Mouse (Mus musculus) retina, postnatal 7 days (tissue): ENCODE results near the gene Dusp13.
A peak's percentile ranks its signal among the peaks of the same experiment; 100 is the strongest.

Experiments
- DNase-seq: peaks from one replicate; pipeline ENCODE4 v3.0.0-alpha.2; 2012; ENCODE audit warnings: low read depth, low spot score

Dusp13 gene

GRCm38 (mm10) chr14:21750881-21751542 is at the start of gene Dusp13:
TSS of gene Dusp13 (minus strand) at chr14:21751181.
- DNase-seq, result peak; percentile 32

GRCm38 (mm10) chr14:21800641-21801040 is 49.7 kb upstream of the Dusp13 start:
- no peak for DNase-seq

GRCm38 (mm10) chr14:21792250-21792649 is 41.3 kb upstream of the Dusp13 start:
- DNase-seq, result no peak

- DNase-seq, result no peak
Measured at GRCm38 (mm10) chr14:21791722-21792121, 40.7 kb upstream of the Dusp13 start.

GRCm38 (mm10) chr14:21790585-21791251 is 39.7 kb upstream of the Dusp13 start:
- DNase-seq, result no peak

- no peak for DNase-seq
Measured at GRCm38 (mm10) chr14:21788121-21788520, 37.1 kb upstream of the Dusp13 start.

GRCm38 (mm10) chr14:21787374-21787773 is 36.4 kb upstream of the Dusp13 start:
- no peak for DNase-seq

- DNase-seq, result no peak
Measured at GRCm38 (mm10) chr14:21786500-21786899, 35.5 kb upstream of the Dusp13 start.

- DNase-seq, result no peak
Measured at GRCm38 (mm10) chr14:21776201-21776600, 25.2 kb upstream of the Dusp13 start.

GRCm38 (mm10) chr14:21773946-21774345 is 23.0 kb upstream of the Dusp13 start:
- no peak for DNase-seq

- no peak for DNase-seq
Measured at GRCm38 (mm10) chr14:21772506-21773281, 21.7 kb upstream of the Dusp13 start.

GRCm38 (mm10) chr14:21766398-21766958 is 15.5 kb upstream of the Dusp13 start:
- no peak for DNase-seq

- no peak for DNase-seq
Measured at GRCm38 (mm10) chr14:21765754-21766397, 14.9 kb upstream of the Dusp13 start.

- DNase-seq, result no peak
Measured at GRCm38 (mm10) chr14:21764646-21765045, 13.7 kb upstream of the Dusp13 start.

GRCm38 (mm10) chr14:21763736-21764135 is 12.8 kb upstream of the Dusp13 start:
- no peak for DNase-seq

- DNase-seq, result no peak
Measured at GRCm38 (mm10) chr14:21761560-21761959, 10.6 kb upstream of the Dusp13 start.

- DNase-seq, result no peak
Measured at GRCm38 (mm10) chr14:21753367-21753766, 2.4 kb upstream of the Dusp13 start.

GRCm38 (mm10) chr14:21752411-21752810 is 1.4 kb upstream of the Dusp13 start:
- DNase-seq, result no peak

- DNase-seq, result peak; percentile 83
Measured at GRCm38 (mm10) chr14:21750008-21750880, 737 bp downstream of the Dusp13 start, which contains the start of gene Samd8. TSS of gene Samd8 (plus strand) at chr14:21750531.

GRCm38 (mm10) chr14:21748142-21748870 is 2.7 kb downstream of the Dusp13 start:
- no peak for DNase-seq
